Mouse (Mus musculus): ENCODE measurements around the gene Pum1.

DNA sequence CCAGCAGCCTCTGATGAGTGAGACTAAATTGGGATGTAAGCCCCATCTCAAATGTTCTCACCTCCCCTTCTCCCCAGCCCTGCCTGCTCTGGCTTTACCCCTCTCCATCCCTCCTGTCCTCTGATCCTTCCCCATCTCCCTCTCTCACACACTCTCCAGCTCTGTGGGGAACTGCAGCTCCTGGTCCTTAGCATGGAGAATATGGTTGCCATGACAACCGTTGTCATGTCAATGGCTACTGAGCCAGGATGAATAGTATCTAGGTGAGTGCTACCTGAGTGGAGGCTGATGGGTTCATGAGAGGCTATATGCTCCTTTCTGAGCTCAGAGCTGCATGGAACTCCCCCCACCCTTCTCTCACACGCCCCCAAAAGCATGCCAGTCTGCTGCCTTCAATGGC is 150.8 kb downstream of the Pum1 start:
- no peak for TF ChIP-seq CTCF (IDR thresholded peaks at IDR 0.05; ENCODE audit: extremely low read depth, insufficient read length, insufficient replicate concordance, low read depth, low read length)
- TF ChIP-seq POLR2A (IDR thresholded peaks at IDR 0.05; ENCODE audit: low read depth, low read length): no peak

All from small intestine, adult 2 months (tissue).